Mouse (Mus musculus) E14TG2a.4 (cell line): ENCODE measurements around the gene Gpr157.

Experiments
- CTCF ChIP-seq: conservative IDR thresholded peaks from 2 replicates; pipeline ENCODE4 v1.5.1; 2014; ENCODE audit warnings: low read length
- NANOG ChIP-seq: IDR thresholded peaks from 2 replicates; pipeline ENCODE4 v1.6.1; 2014; ENCODE audit warnings: borderline replicate concordance, low read length, mixed read lengths
- POU5F1 ChIP-seq: IDR thresholded peaks from 2 replicates; pipeline ENCODE4 v1.6.1; 2014; ENCODE audit warnings: low read length, borderline replicate concordance

- TF ChIP-seq CTCF: no peak
- no peak for TF ChIP-seq NANOG
- TF ChIP-seq POU5F1: no peak
Measured at GRCm38 (mm10) chr4:150130661-150131060, 43.5 kb downstream of the Gpr157 start.
